Mouse (Mus musculus): ENCODE data around the gene Akr1c19.

Gene Akr1c19

GRCm38 (mm10) chr13:4277526-4277925, 49.0 kb downstream of the Akr1c19 start:
- no peak for DNase-seq

GRCm38 (mm10) chr13:4279284-4279683, 50.8 kb downstream of the Akr1c19 start, which contains the start of gene Akr1c12:
Akr1c12 (minus strand) TSS chr13:4279433.
- no peak for DNase-seq

GRCm38 (mm10) chr13:4281471-4282412, 53.2 kb downstream of the Akr1c19 start:
- peak in 1 of 2 experiments; percentile 45 for DNase-seq

GRCm38 (mm10) chr13:4296991-4297390, 68.5 kb downstream of the Akr1c19 start:
- no peak for DNase-seq

Data from lung, postnatal 4 days (tissue).